Mouse (Mus musculus): ENCODE data around the gene Prkcq.

- TF ChIP-seq CTCF (IDR thresholded peaks at IDR 0.05; ENCODE audit: insufficient read depth, low read depth, low read length) (no peak), POLR2A (IDR thresholded peaks at IDR 0.05; ENCODE audit: insufficient read depth, low read depth, low read length) (no peak)
Observed at GRCm38 (mm10) chr2:11162701-11163100, 9.2 kb upstream of the Prkcq start.

Measured in olfactory bulb, adult 2 months (tissue).